Mouse (Mus musculus) intestine, embryonic 14.5 days (tissue): ENCODE results near the gene Wbp4. TPM values are rescaled to one million over a fixed set of nuclear protein-coding genes. Genes with fewer than 3 reads are reported as not detected.
A peak's percentile ranks its signal among the peaks of the same experiment; 100 is the strongest.

Source experiments
- ATAC-seq: fragments of 200-750 bp; cut with Nextera tagmentation; replicated peaks from 2 replicates; pipeline ENCODE4 v1.8.0; 2017; ENCODE audit warnings: low read depth, moderate number of reproducible peaks, moderate TSS enrichment, moderate library complexity; ENCODE audit not compliant: low FRiP score, low TSS enrichment
- DNase-seq: peaks from one replicate; pipeline ENCODE4 v3.0.0-alpha.2; 2018; ENCODE audit warnings: low spot score
- H3K27ac ChIP-seq: fragments of 300-500 bp; sonication (generic); 2 replicates; pipeline ENCODE4 v1.5.1; 2014; ENCODE audit warnings: low read depth, mild to moderate bottlenecking, control low read depth
- H3K27me3 ChIP-seq: fragments of 300-500 bp; sonication (generic); replicated peaks from 2 replicates; pipeline ENCODE4 v1.6.1; 2014; ENCODE audit warnings: low read length, control low read depth; ENCODE audit not compliant: control insufficient read depth, insufficient read depth
- H3K36me3 ChIP-seq: fragments of 300-500 bp; sonication (generic); 2 replicates; pipeline ENCODE4 v1.6.1; 2014; ENCODE audit warnings: low read length, control low read depth; ENCODE audit not compliant: control insufficient read depth, insufficient read depth
- H3K4me1 ChIP-seq: fragments of 300-500 bp; sonication (generic); replicated peaks from 2 replicates; pipeline ENCODE4 v1.6.1; 2014; ENCODE audit warnings: low read length, control low read depth, mixed read lengths; ENCODE audit not compliant: control insufficient read depth, insufficient read depth
- H3K4me2 ChIP-seq: fragments of 300-500 bp; sonication (generic); 2 replicates; pipeline ENCODE4 v1.6.1; 2014; ENCODE audit warnings: low read length
- H3K4me3 ChIP-seq: fragments of 300-500 bp; sonication (generic); 2 replicates; pipeline ENCODE4 v1.5.1; 2014; ENCODE audit warnings: low read depth, low read length, control low read depth, mixed read lengths
- H3K9ac ChIP-seq: fragments of 300-500 bp; sonication (generic); 2 replicates; pipeline ENCODE4 v1.6.1; 2014; ENCODE audit warnings: mild to moderate bottlenecking, low read length
- H3K9me3 ChIP-seq: fragments of 300-500 bp; sonication (generic); 2 replicates; pipeline ENCODE4 v1.6.1; 2016; ENCODE audit warnings: low read length, control low read depth; ENCODE audit not compliant: control insufficient read depth
- WGBS: fragments of 180-500 bp; shearing (Covaris S2); extraction: QIAGEN DNeasy Blood & Tissue Kit; methylation state at CpG from one replicate; pipeline ENCODE4 v1.1.7; 2014; 5-methylcytosine and 5-hydroxymethylcytosine counted together
- polyA plus RNA-seq: library from polyadenylated mRNA; unstranded; fragments of >200 nt; fragmentation: Nextera tagmentation; extraction: Ambion mirVana; gene quantifications from 2 replicates; pipeline ENCODE4 v1.2.1, GENCODE M21; 2014

Gene Wbp4
- polyA plus RNA-seq, 1 experiment from 2014 or later = 39.5 TPM

GRCm38 (mm10) chr14:79425979-79426729 lies 55.2 kb downstream of the Wbp4 start, which contains the start of gene Kbtbd7:
Gene Kbtbd7 (plus strand): TSS chr14:79426511.
- Histone ChIP-seq H3K36me3 (peaks cover 7% of the 10 kb centered on the region), H3K9ac (peak within 1 kb of the TSS; percentile 60), H3K4me2 (peak within 1 kb of the TSS; percentile 44), H3K27ac (peak within 1 kb of the TSS; percentile 83), H3K27me3 (no peaks in the 10 kb centered on the region), H3K4me1 (no peaks in the 10 kb centered on the region), H3K9me3 (peaks cover 13% of the 10 kb centered on the region; the same call in 1 of the 2 replicates), H3K4me3 (peak within 1 kb of the TSS; percentile 39)
- DNase-seq = peak; percentile 94
- WGBS = under 1% methylated on average over 39 of the region's 44 CpGs
- ATAC-seq = peak; percentile 98

- Histone ChIP-seq H3K9me3 (no peaks in the 10 kb centered on the region), H3K4me1 (no peaks in the 10 kb centered on the region), H3K36me3 (peaks cover 20% of the 10 kb centered on the region; the same call in 1 of the 2 replicates), H3K27ac (no peak overlapping the region), H3K27me3 (no peaks in the 10 kb centered on the region), H3K4me3 (no peak overlapping the region), H3K4me2 (no peak overlapping the region), H3K9ac (no peak overlapping the region)
- ATAC-seq (no peak), DNase-seq (no peak)
- WGBS = 70% methylated on average over 20 of the region's 20 CpGs
Measured at GRCm38 (mm10) chr14:79420083-79420685, 61.1 kb downstream of the Wbp4 start.

GRCm38 (mm10) chr14:79413121-79413520 lies 68.2 kb downstream of the Wbp4 start:
- H3K9ac ChIP-seq = no peak overlapping the region
- WGBS = 82% methylated on average over 6 of the region's 6 CpGs

GRCm38 (mm10) chr14:79410662-79411061 lies 70.7 kb downstream of the Wbp4 start:
- no peak overlapping the region for H3K4me3 ChIP-seq
- H3K4me1 ChIP-seq = no peaks in the 10 kb centered on the region
- no peak overlapping the region for H3K9ac ChIP-seq
- H3K4me2 ChIP-seq = no peak overlapping the region
- no peaks in the 10 kb centered on the region for H3K9me3 ChIP-seq
- H3K27me3 ChIP-seq = no peaks in the 10 kb centered on the region
- ATAC-seq (no peak), DNase-seq (no peak)
- WGBS = 80% methylated on average over 2 of the region's 2 CpGs
- H3K36me3 ChIP-seq = peaks cover 31% of the 10 kb centered on the region
- H3K27ac ChIP-seq = no peak overlapping the region

More at GRCm38 (mm10) chr14:79413121-79413520, 68.2 kb downstream of the Wbp4 start:
- Histone ChIP-seq H3K27ac (no peak overlapping the region), H3K4me3 (no peak overlapping the region), H3K4me1 (no peaks in the 10 kb centered on the region), H3K4me2 (no peak overlapping the region), H3K36me3 (peaks cover 27% of the 10 kb centered on the region; the same call in 1 of the 2 replicates), H3K27me3 (no peaks in the 10 kb centered on the region), H3K9me3 (no peaks in the 10 kb centered on the region)
- ATAC-seq = no peak
- DNase-seq = no peak

Other genes with a start within 250 kb of the Wbp4 start
- gene Zfp957, start 234.2 kb downstream of the Wbp4 start, polyA plus RNA-seq = not detected in 2 replicates
- gene Rgcc, start 179.9 kb downstream of the Wbp4 start, polyA plus RNA-seq = 48.8 and 50.1 TPM in 2 replicates
- gene Naa16, start 90.7 kb downstream of the Wbp4 start, polyA plus RNA-seq = 40.7 and 42.7 TPM in 2 replicates
- gene Mtrf1, start 83.7 kb downstream of the Wbp4 start, polyA plus RNA-seq = 10.0 and 10.5 TPM in 2 replicates
- 11.6 and 14.4 TPM in 2 replicates for gene Kbtbd7, start 55.0 kb downstream of the Wbp4 start, polyA plus RNA-seq
- gene Kbtbd6, start 29.7 kb downstream of the Wbp4 start, polyA plus RNA-seq = 3.5 and 3.6 TPM in 2 replicates
- gene Elf1, start 326 bp downstream of the Wbp4 start, polyA plus RNA-seq = 27.0 and 27.7 TPM in 2 replicates
- gene Sugt1, start 106.2 kb upstream of the Wbp4 start, polyA plus RNA-seq = 121 and 124 TPM in 2 replicates
- not detected in 2 replicates for gene Cnmd, start 180.7 kb upstream of the Wbp4 start, polyA plus RNA-seq